Mouse (Mus musculus) lung, postnatal 25 days (tissue): Measurements from ENCODE around the gene Plekhb2.

Source experiments
- DNase-seq: peaks from one replicate; pipeline ENCODE4 v3.0.0; 2022; ENCODE audit warnings: low spot score

The Plekhb2 gene

DNA sequence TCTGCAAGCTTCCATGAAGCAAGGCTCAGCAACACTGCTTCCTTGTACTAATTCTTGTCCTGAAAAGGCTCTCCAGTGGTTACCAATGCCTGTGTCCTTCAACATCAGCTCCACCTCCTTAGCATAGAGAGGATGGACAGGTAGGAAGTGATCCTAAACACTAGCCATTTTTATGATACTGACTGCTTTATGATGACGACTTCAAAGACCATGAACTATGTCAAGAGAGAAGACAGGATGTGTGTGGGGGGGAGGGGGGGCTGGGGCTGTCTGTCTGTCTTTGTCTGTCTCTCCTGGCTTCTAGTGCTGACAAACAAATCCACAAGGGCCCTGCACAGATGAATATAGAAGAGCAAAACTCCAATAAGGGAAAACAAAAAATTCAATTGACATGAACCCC lies 18.4 kb upstream of the Plekhb2 start:
- no peak for DNase-seq

DNA sequence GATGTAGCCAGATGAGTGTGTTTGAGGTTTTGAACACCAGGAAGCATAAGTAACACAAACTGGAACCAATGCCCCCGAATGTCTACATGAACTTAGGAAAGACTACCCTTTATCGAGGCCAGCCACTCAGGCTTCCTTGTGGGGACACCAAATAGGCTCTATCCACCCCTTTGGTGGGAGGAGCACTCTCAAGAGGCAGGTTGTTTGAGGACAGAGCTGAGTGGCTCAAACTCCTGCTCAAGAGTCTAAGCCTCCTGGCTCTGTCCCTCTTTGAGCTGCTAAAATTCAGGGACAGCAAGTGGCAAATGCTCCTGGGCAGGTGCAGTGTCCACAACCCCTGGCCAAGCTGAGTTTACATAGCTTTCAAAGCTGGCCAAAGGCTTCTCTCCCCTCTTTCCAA lies 14.9 kb upstream of the Plekhb2 start:
- peak; percentile 73 for DNase-seq

DNA sequence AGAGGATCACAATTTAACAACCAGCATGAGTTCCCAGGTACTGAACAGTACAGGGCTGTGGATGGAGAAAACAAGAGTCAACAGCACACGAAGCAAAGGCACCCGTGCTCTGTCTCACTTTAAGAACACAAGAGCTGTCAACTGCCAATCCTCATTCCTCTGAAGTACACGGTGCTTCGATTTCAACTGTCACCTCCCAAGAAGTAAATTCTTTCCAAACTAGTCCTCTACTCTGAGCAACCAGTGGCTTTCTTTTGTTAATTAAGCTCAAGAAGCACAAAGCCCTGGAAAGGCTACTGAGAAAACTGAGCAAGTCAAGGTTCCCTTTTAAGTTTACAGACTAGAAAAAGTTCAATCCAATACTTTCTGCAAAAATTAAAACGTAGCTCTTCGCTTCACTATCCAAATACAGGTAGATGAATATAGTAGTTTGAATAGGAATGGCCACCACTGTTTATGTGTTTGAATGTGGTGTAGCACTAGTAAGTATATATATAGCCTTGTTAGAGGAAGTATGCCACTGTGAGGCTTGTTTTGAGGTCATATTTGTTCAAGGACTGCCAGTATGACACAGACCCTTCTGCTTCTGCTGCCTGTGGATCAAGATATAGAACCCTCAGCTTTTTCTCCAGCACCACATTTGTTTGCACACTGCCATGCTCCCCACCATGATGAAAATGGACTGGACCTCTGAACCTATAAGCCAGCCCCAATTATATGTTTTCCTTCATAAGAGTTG lies 11.7 kb upstream of the Plekhb2 start:
- DNase-seq, result no peak

GRCm38 (mm10) chr1:34839241-34839640 lies 10.5 kb upstream of the Plekhb2 start:
- DNase-seq, result no peak

DNA sequence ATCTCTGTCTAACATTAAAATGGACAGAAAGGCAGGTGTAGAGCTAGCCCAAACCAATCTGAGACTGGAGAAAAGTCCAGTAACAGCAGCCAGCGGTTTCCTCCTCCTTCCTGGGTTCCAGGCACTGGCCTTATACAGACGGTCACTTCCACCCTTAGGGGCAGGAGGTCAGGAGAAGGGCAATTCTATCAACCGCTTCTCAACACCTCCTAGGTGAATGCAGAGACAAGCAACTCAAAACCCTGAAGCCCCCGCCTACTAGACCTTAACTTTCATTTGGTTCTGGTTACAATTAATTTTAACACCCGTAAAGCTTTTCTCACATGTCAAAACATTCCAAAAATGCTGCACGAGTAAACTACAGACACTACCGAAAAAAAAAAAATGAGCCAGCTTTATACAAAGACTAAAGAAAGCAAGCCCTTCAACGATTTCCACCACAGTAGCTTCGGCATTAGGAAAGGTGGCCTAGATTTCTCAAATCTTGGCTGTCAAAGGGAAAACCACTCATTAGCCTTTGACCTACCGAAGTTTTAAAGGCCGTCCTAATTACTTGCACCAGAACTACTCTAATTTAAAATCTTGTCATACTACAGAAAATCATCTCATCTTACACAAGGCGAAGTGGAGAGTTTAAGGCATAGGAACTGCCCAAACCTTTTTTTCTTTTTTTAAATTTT lies 7.9 kb upstream of the Plekhb2 start:
- DNase-seq, result no peak

DNA sequence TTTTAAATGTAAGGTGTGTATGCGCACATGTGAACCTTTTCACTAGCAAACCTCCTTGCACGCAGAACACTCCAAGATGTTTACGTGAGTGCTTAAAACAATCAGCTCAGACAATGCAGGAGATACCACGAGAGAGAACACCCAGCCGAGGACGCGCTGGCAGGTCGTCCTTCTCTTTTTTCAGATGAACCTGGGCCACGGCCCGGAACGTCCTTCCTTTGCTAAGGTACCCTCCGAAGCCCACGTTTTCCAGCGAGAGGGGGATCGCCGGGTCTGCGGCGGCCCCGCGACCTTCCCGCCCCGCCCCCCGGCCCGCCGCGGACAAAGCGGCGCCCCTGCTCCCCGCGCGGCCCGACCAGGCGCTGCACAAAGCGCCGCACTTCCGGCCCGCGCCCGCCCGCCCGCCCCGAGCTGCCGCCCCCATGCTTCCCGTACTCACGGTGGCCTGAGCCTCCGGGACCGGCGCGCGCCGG lies 7.4 kb upstream of the Plekhb2 start:
- DNase-seq, result no peak

GRCm38 (mm10) chr1:34842887-34843618 lies 6.7 kb upstream of the Plekhb2 start, which contains the start of gene Fam168b:
TSS of gene Fam168b (minus strand) at chr1:34843065.
- peak; percentile 85 for DNase-seq

- no peak for DNase-seq
Observed at GRCm38 (mm10) chr1:34847070-34847469, 2.7 kb upstream of the Plekhb2 start.

DNA sequence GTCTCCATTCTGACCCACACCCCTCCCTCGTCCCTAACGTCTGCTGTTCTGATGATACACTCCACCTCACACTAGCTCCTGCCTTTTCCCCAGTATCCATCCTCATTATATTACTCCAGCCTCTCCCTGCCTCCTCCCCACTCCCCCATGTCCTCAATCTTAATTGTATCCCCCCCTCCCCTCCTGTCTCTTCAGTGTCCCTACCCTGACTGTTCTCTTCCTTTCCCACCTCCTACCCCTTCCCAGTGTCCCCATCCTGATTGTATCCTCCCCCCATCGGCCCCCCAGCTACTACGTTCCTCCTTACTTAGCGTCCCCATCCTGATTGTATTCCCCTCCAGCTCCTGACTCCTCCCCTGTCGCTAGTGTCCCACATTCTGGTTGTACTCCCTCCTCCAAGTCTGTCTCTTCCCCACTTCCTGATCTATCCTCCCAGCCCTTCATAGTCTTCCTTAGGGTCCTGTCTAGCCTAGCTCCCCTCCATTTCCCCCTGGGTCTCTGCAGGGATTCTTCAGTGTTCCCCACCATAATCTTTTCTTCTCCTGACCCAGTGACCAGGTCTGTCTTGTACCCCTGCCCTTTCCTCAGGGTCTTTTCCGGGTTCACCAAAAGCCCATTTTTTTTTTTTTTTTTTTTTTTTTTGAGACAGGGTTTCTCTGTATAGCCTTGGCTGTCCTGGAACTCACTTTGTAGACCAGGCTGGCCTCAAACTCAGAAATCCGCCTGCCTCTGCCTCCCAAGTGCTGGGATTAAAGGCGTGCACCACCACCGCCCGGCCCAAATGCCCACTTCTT lies 764 bp downstream of the Plekhb2 start:
- no peak for DNase-seq

DNA sequence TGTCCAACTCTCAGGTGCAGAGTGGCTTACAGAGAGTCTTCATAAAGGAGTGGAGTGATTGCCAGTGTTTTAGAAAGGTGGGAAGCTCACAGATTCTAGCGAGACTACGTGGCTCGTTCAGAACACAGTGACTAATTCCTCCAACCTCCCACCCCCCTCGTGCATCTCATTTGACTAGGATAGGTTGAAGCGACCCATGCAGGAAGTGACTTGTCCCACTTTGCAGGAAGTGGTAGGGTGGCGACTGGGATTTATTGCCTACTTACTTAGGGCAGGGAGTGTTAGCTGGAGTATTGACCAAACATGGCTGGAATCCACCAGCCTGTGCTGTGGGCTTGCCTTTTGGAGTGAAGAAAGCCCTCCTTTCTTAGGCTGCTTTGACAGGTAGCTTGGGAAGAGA lies 1.8 kb downstream of the Plekhb2 start:
- peak; percentile 59 for DNase-seq

GRCm38 (mm10) chr1:34852116-34852878 lies 2.5 kb downstream of the Plekhb2 start:
- no peak for DNase-seq

DNA sequence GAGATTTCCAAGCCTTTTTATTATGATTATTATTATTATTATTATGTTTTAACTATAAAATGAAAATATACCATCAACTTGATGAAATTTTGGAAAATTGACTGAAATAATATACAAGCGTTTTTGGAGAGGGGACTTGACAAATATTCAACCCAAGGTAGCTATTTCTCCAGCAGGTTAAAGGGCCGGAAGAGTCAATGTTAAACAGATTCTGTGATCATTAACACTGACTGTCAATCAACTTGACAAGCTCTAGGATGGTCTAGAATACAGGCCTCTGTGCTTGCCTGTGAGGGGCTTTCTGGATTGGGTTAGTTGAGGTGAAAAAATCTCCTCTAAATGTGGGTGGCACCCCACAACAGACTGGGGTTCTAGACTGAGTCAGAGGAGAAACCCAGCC lies 4.0 kb downstream of the Plekhb2 start:
- no peak for DNase-seq

DNA sequence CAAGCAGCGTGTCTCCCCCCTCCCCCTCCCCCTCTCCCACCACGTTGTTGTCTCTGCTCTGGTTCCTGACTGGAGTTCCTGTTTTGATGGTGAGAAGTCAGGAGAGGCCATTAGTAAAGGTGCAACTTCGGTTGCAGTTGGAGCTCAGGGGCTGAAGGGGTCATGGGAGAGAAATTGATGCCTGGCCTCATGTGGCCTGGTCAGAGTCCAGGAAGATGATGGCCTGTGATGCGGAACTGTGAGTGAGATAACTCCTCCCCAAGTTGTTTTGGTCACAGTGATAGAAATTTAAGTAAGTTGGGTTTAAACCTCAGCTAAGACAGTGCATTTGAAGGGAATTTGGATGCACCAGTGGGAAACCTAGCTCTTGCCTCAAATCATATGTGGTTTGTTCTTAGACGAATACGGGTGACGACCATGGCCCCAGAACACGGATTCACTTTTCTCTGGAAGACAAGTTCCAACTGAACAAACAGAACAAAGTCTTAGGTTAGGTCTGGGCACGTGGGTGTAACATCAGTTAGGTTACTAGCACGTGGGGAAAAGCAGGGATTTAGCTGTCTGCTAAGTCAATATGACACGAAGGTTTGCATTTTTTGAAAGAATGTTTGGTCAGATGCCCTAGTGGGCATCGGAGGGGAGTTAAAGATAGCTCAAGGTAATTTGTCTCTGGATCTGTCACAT lies 5.4 kb downstream of the Plekhb2 start:
- DNase-seq, result no peak

GRCm38 (mm10) chr1:34858671-34859070 lies 8.9 kb downstream of the Plekhb2 start:
- DNase-seq, result peak; percentile 59

GRCm38 (mm10) chr1:34859761-34860160 lies 10.0 kb downstream of the Plekhb2 start:
- no peak for DNase-seq

- DNase-seq, result no peak
Observed at GRCm38 (mm10) chr1:34860205-34860604, 10.4 kb downstream of the Plekhb2 start.

DNA sequence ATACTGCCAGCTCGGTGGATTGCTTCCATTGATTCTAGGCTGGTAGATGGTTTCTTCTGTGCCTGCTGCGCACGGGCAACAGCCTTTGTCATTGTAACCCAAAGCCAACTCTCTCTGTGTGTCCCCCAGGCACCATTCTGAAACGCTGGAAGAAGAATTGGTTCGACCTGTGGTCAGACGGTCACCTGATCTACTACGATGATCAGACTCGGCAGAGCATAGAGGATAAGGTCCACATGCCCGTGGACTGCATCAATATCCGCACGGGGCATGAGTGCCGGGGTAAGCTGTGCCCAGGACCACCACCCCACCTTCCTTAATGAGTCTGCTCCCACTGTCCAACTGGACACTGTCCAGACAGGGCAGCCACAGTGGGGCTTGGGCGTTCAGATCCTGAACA lies 13.1 kb downstream of the Plekhb2 start:
- DNase-seq, result no peak

- no peak for DNase-seq
Observed at GRCm38 (mm10) chr1:34863323-34863722, 13.5 kb downstream of the Plekhb2 start.

GRCm38 (mm10) chr1:34864243-34864642 lies 14.5 kb downstream of the Plekhb2 start:
- DNase-seq, result peak; percentile 58

- DNase-seq, result no peak
Observed at GRCm38 (mm10) chr1:34865866-34866265, 16.1 kb downstream of the Plekhb2 start.
